In the genomic region with DNA sequence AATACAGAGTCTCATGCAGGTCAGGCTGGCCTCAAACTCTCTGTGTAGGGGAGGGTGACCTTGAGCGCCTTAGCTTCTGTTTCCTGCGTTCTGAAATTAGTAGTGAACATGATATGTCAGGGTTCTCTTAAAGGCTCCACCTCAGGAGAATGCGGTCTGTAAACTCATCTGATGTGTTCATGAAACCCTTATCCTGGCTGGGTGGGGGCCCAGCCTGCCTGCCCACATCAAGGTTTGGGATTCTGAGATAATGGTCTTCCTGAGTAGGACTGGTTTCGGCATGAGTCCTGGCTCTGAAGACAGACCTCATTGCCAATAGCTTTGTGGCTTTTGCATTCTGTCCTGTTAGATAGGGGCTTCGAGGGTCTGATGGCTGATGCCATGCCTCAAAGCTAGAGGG, we compare ENCODE assay signal across 24 mouse cellular contexts. TPM values are rescaled to one million over a fixed set of nuclear protein-coding genes. Genes with fewer than 3 reads are reported as not detected.
A peak's percentile ranks its signal among the peaks of the same experiment; 100 is the strongest.
DNase-seq lines count a peak whose midpoint lies in the region; ATAC-seq and TF ChIP-seq lines count a peak whose summit lies in the region.
"Had no signal": no experiment of that assay in that cellular context is flagged by ENCODE, and none has a peak within 500 bp of the region (broad histone marks: within the 10 kb centered on the region; RNA-seq: fewer than 3 reads in every experiment).

No protein-coding gene starts in this region.

- no peak for DNase-seq in neural tube, embryonic 10.5 days (ENCODE audit: extremely low spot score, low spot score)
- no peak for DNase-seq in forebrain, postnatal 0 days
- DNase-seq in cerebellum, postnatal 14 days, result no peak
- no peak for DNase-seq in testis, postnatal 10 days (ENCODE audit: low spot score)
- DNase-seq: adrenal gland, postnatal 14 days; gastrocnemius, postnatal 25 days; heart, postnatal 14 days; layer of hippocampus, adult 9-11 months; lung, adult 2 months; thymus, adult 2 months had no signal

- H3K36me3 ChIP-seq in neural tube, embryonic 13.5 days, result peaks cover 85% of the 10 kb centered on the region
- peaks cover 76% of the 10 kb centered on the region for H3K36me3 ChIP-seq in liver, embryonic 15.5 days (replicated peaks)
- H3K36me3 ChIP-seq in forebrain, postnatal 0 days (ENCODE audit: insufficient read depth), result peaks cover 67% of the 10 kb centered on the region

- no peak for TF ChIP-seq CTCF in forebrain, postnatal 0 days (IDR thresholded peaks at IDR 0.05; ENCODE audit: low read depth)

- H3K4me1 ChIP-seq in neural tube, embryonic 13.5 days (replicated peaks), result peaks cover 29% of the 10 kb centered on the region
- H3K4me1 ChIP-seq in liver, embryonic 15.5 days (replicated peaks), result peaks cover 100% of the 10 kb centered on the region
- H3K4me1 ChIP-seq in forebrain, postnatal 0 days (ENCODE audit: insufficient read depth), result 0 out of 2 replicates have a peak, but pooled peaks cover 14% of the 10 kb centered on the region

- no peak for ATAC-seq in neural tube, embryonic 13.5 days (ENCODE audit: low read depth)
- ATAC-seq in common myeloid progenitor, adult 5-6 weeks (replicated peaks; ENCODE audit: low read depth, poor library complexity, severe bottlenecking), result peak; percentile 10
- ATAC-seq in liver, embryonic 15.5 days (ENCODE audit: insufficient read depth), result peak; percentile 59
- no peak for ATAC-seq in forebrain, postnatal 0 days
- ATAC-seq: activated CD4-positive, CD25-positive, alpha-beta regulatory T cell, adult 4 months; forebrain, embryonic 13.5 days had no signal

- WGBS in neural tube, embryonic 13.5 days, result 95% methylated on average over 5 of the region's 5 CpGs
- 23% methylated on average over 5 of the region's 5 CpGs for WGBS in liver, embryonic 15.5 days (ENCODE audit: insufficient replicate concordance)
- 95% methylated on average over 5 of the region's 5 CpGs for WGBS in forebrain, postnatal 0 days

- H3K27me3 ChIP-seq in neural tube, embryonic 13.5 days, result no peaks in the 10 kb centered on the region
- H3K27me3 ChIP-seq in liver, embryonic 15.5 days, result no peaks in the 10 kb centered on the region
- no peaks in the 10 kb centered on the region for H3K27me3 ChIP-seq in forebrain, postnatal 0 days (ENCODE audit: insufficient read depth, low read length)
- H3K27me3 ChIP-seq: forebrain, embryonic 13.5 days; hindbrain, embryonic 13.5 days; neural tube, embryonic 12.5 days had no signal

- H3K9ac ChIP-seq in neural tube, embryonic 13.5 days, result no peak overlapping the region
- H3K9ac ChIP-seq in liver, embryonic 15.5 days, result peak overlapping the region; percentile 40; the same call in 1 of the 2 replicates
- no peak overlapping the region for H3K9ac ChIP-seq in forebrain, postnatal 0 days
- H3K9ac ChIP-seq: forebrain, embryonic 13.5 days; hindbrain, embryonic 13.5 days; neural tube, embryonic 12.5 days had no signal

- H3K9me3 ChIP-seq in neural tube, embryonic 13.5 days, result no peaks in the 10 kb centered on the region
- no peaks in the 10 kb centered on the region for H3K9me3 ChIP-seq in liver, embryonic 15.5 days (replicated peaks)
- H3K9me3 ChIP-seq in forebrain, postnatal 0 days (ENCODE audit: low read length), result no peaks in the 10 kb centered on the region
- H3K9me3 ChIP-seq: forebrain, embryonic 13.5 days; hindbrain, embryonic 13.5 days; limb, embryonic 10.5 days; midbrain, embryonic 10.5 days; neural tube, embryonic 12.5 days had no signal

- 0 out of 2 replicates have a peak overlapping the region, but pooled peaks have one; percentile 1 for H3K27ac ChIP-seq in neural tube, embryonic 13.5 days (replicated peaks)
- peak overlapping the region; percentile 88 for H3K27ac ChIP-seq in liver, embryonic 15.5 days (replicated peaks)
- no peak overlapping the region for H3K27ac ChIP-seq in forebrain, postnatal 0 days (ENCODE audit: low read depth, low read length)
- H3K27ac ChIP-seq: forebrain, embryonic 13.5 days; limb, embryonic 10.5 days; midbrain, embryonic 10.5 days; neural tube, embryonic 12.5 days had no signal

- H3K4me3 ChIP-seq in neural tube, embryonic 13.5 days, result no peak overlapping the region
- no peak overlapping the region for H3K4me3 ChIP-seq in liver, embryonic 15.5 days (replicated peaks)
- no peak overlapping the region for H3K4me3 ChIP-seq in forebrain, postnatal 0 days (ENCODE audit: low read depth, low read length)
- H3K4me3 ChIP-seq: forebrain, embryonic 13.5 days; hindbrain, embryonic 13.5 days; limb, embryonic 10.5 days; midbrain, embryonic 10.5 days; neural tube, embryonic 12.5 days had no signal

- H3K4me2 ChIP-seq in neural tube, embryonic 13.5 days, result no peak overlapping the region
- peak overlapping the region; percentile 59 for H3K4me2 ChIP-seq in liver, embryonic 15.5 days
- H3K4me2 ChIP-seq in forebrain, postnatal 0 days (ENCODE audit: low read depth), result no peak overlapping the region
- H3K4me2 ChIP-seq: forebrain, embryonic 13.5 days; hindbrain, embryonic 13.5 days; neural tube, embryonic 12.5 days had no signal

RNA-seq across cellular contexts. Expression of gene Nacad, which starts 10.5 kb away (rescaled TPM):
- 103 and 110 TPM in 2 replicates for polyA plus RNA-seq in neural tube, embryonic 13.5 days (2015; fragmentation: Nextera tagmentation; extraction: Ambion mirVana)
- total RNA-seq in common myeloid progenitor, adult 5-6 weeks (2017), result not detected in 2 replicates
- polyA plus RNA-seq in liver, embryonic 15.5 days (2015; fragmentation: Nextera tagmentation; extraction: Ambion mirVana), result 5.2 and 5.3 TPM in 2 replicates
- total RNA-seq in forebrain, postnatal 0 days (2014; rRNA removed), result 69.4 and 75.6 TPM in 2 replicates
- polyA plus RNA-seq in forebrain, postnatal 0 days (2015; fragmentation: Nextera tagmentation; extraction: Ambion mirVana), result 46.4 and 61.3 TPM in 2 replicates
- polyA plus RNA-seq: activated CD4-positive, CD25-positive, alpha-beta regulatory T cell, adult 4 months had no signal

RNA-seq across cellular contexts. Expression of gene Tbrg4, which starts 30.5 kb away (rescaled TPM):
- 29.9 and 31.7 TPM in 2 replicates for polyA plus RNA-seq in neural tube, embryonic 13.5 days (2015; fragmentation: Nextera tagmentation; extraction: Ambion mirVana)
- 33.6 and 73.2 TPM in 2 replicates for total RNA-seq in common myeloid progenitor, adult 5-6 weeks (2017)
- 31.0 and 33.3 TPM in 2 replicates for polyA plus RNA-seq in liver, embryonic 15.5 days (2015; fragmentation: Nextera tagmentation; extraction: Ambion mirVana)
- total RNA-seq in forebrain, postnatal 0 days (2014; rRNA removed), result 32.2 and 41.9 TPM in 2 replicates
- polyA plus RNA-seq in forebrain, postnatal 0 days (2015; fragmentation: Nextera tagmentation; extraction: Ambion mirVana), result 30.9 and 31.6 TPM in 2 replicates

RNA-seq across cellular contexts. Expression of gene Wap, which starts 43.1 kb away (rescaled TPM):
- polyA plus RNA-seq in neural tube, embryonic 13.5 days (2015; fragmentation: Nextera tagmentation; extraction: Ambion mirVana), result not detected in 2 replicates
- not detected in 2 replicates for total RNA-seq in common myeloid progenitor, adult 5-6 weeks (2017)
- not detected in 2 replicates for polyA plus RNA-seq in liver, embryonic 15.5 days (2015; fragmentation: Nextera tagmentation; extraction: Ambion mirVana)
- not detected in 2 replicates for total RNA-seq in forebrain, postnatal 0 days (2014; rRNA removed)
- not detected in 2 replicates for polyA plus RNA-seq in forebrain, postnatal 0 days (2015; fragmentation: Nextera tagmentation; extraction: Ambion mirVana)
- total RNA-seq: adrenal gland, postnatal 14 days; gastrocnemius, postnatal 25 days; heart, adult 8-10 months; heart, postnatal 14 days; left cerebral cortex, adult 8-10 months; monocyte, adult 5-6 weeks had no signal
- polyA plus RNA-seq: activated CD4-positive, CD25-positive, alpha-beta regulatory T cell, adult 4 months; brain, embryonic 14.5 days; forebrain, embryonic 13.5 days; hindbrain, embryonic 13.5 days; intestine, embryonic 14.5 days; limb, embryonic 10.5 days; lung, adult 2 months; midbrain, embryonic 10.5 days; neural tube, embryonic 12.5 days had no signal

RNA-seq across cellular contexts. Expression of gene Ccm2, which starts 48.7 kb away (rescaled TPM):
- polyA plus RNA-seq in neural tube, embryonic 13.5 days (2015; fragmentation: Nextera tagmentation; extraction: Ambion mirVana), result 95.1 and 99.8 TPM in 2 replicates
- 36.7 and 39.4 TPM in 2 replicates for total RNA-seq in common myeloid progenitor, adult 5-6 weeks (2017)
- polyA plus RNA-seq in liver, embryonic 15.5 days (2015; fragmentation: Nextera tagmentation; extraction: Ambion mirVana), result 40.1 and 43.9 TPM in 2 replicates
- 58.9 and 65.6 TPM in 2 replicates for total RNA-seq in forebrain, postnatal 0 days (2014; rRNA removed)
- 84.0 and 84.7 TPM in 2 replicates for polyA plus RNA-seq in forebrain, postnatal 0 days (2015; fragmentation: Nextera tagmentation; extraction: Ambion mirVana)

Comparison
In these comparisons a context has a peak if more than half of its experiments do, and no peak if none do; other contexts are left out.
1. ATAC-seq: peak in common myeloid progenitor, adult 5-6 weeks (single experiment) and liver, embryonic 15.5 days (single experiment); none in neural tube, embryonic 13.5 days (single experiment) and forebrain, postnatal 0 days (single experiment).